Mouse (Mus musculus) limb, embryonic 14.5 days (tissue): ENCODE measurements at regions not wholly inside any gene's neighbourhood (a gene's known extent, or its start where the extent isn't known, plus 50 kb on each side); places are given as distances from the start of the nearest gene placed in this dataset.

Source experiments
- ATAC-seq: fragments of 200-750 bp; cut with Nextera tagmentation; 2 replicates; pipeline ENCODE4 v1.8.0; 2017; ENCODE audit warnings: low read depth, moderate number of reproducible peaks, moderate TSS enrichment; ENCODE audit not compliant: low FRiP score
- DNase-seq: peaks from one replicate; pipeline ENCODE4 v3.0.0-alpha.2; 2015; ENCODE audit warnings: low spot score
- H3K27ac ChIP-seq: fragments of 300-500 bp; sonication (generic); replicated peaks from 2 replicates; pipeline ENCODE4 v1.5.1; 2014; ENCODE audit warnings: low read depth, mild to moderate bottlenecking, low read length, moderate library complexity, mixed read lengths
- H3K27me3 ChIP-seq: fragments of 300-500 bp; sonication (generic); 2 replicates; pipeline ENCODE4 v1.6.1; 2014; ENCODE audit warnings: low read length, mixed read lengths; ENCODE audit not compliant: control insufficient read depth, insufficient read depth
- H3K36me3 ChIP-seq: fragments of 300-500 bp; sonication (generic); 2 replicates; pipeline ENCODE4 v1.6.1; 2014; ENCODE audit warnings: mild to moderate bottlenecking, low read length, moderate library complexity, mixed read lengths; ENCODE audit not compliant: control insufficient read depth, insufficient read depth
- H3K4me1 ChIP-seq: fragments of 300-500 bp; sonication (generic); 2 replicates; pipeline ENCODE4 v1.6.1; 2014; ENCODE audit warnings: antibody characterized with exemption, low read length, mixed read lengths; ENCODE audit not compliant: control insufficient read depth, insufficient read depth
- H3K4me2 ChIP-seq: fragments of 300-500 bp; sonication (generic); replicated peaks from 2 replicates; pipeline ENCODE4 v1.6.1; 2014; ENCODE audit warnings: low read depth, mild to moderate bottlenecking, low read length, moderate library complexity; ENCODE audit not compliant: severe bottlenecking
- H3K4me3 ChIP-seq: fragments of 300-500 bp; sonication (generic); replicated peaks from 2 replicates; pipeline ENCODE4 v1.5.1; 2014; ENCODE audit warnings: low read length
- H3K9ac ChIP-seq: fragments of 300-500 bp; sonication (generic); 2 replicates; pipeline ENCODE4 v1.6.1; 2014; ENCODE audit warnings: mild to moderate bottlenecking, low read depth, low read length, moderate library complexity; ENCODE audit not compliant: severe bottlenecking
- H3K9me3 ChIP-seq: fragments of 300-500 bp; sonication (generic); 2 replicates; pipeline ENCODE4 v1.6.1; 2016; ENCODE audit warnings: low read length; ENCODE audit not compliant: control insufficient read depth
- POLR2A ChIP-seq: fragments of 200-500 bp; IDR thresholded peaks from 2 replicates; pipeline ENCODE4 v1.8.0; 2012; ENCODE audit warnings: inconsistent platforms, mild to moderate bottlenecking, moderate library complexity, borderline replicate concordance; ENCODE audit not compliant: insufficient read depth, insufficient read length; ENCODE audit errors: extremely low read depth
- WGBS: fragments of 180-500 bp; shearing (Covaris S2); extraction: QIAGEN DNeasy Blood & Tissue Kit; methylation state at CpG from one replicate; pipeline ENCODE4 v1.1.7; 2014; 5-methylcytosine and 5-hydroxymethylcytosine counted together

GRCm38 (mm10) chr10:25118674-25119670 is 188.7 kb downstream of the Akap7 start:
- DNase-seq: no peak

GRCm38 (mm10) chr10:25114316-25114715 is 187.0 kb upstream of the Arg1 start:
- H3K36me3 ChIP-seq: no peaks in the 10 kb centered on the region
- DNase-seq: no peak
- no peaks in the 10 kb centered on the region for H3K27me3 ChIP-seq
- H3K4me1 ChIP-seq: no peaks in the 10 kb centered on the region
- no peaks in the 10 kb centered on the region for H3K9me3 ChIP-seq
- 89% methylated on average over 4 of the region's 4 CpGs for WGBS
- no peak overlapping the region for H3K4me2 ChIP-seq
- no peak for TF ChIP-seq POLR2A
- no peak overlapping the region for H3K27ac ChIP-seq
- ATAC-seq: no peak
- H3K9ac ChIP-seq: no peak overlapping the region
- no peak overlapping the region for H3K4me3 ChIP-seq

More at GRCm38 (mm10) chr10:25118674-25119670, 188.7 kb downstream of the Akap7 start:
- 45% methylated on average over 17 of the region's 17 CpGs for WGBS
- no peaks in the 10 kb centered on the region for H3K27me3 ChIP-seq
- H3K4me1 ChIP-seq: no peaks in the 10 kb centered on the region
- H3K9me3 ChIP-seq: no peaks in the 10 kb centered on the region
- H3K36me3 ChIP-seq: no peaks in the 10 kb centered on the region
- no peak overlapping the region for H3K4me2 ChIP-seq
- H3K4me3 ChIP-seq: no peak overlapping the region
- no peak overlapping the region for H3K9ac ChIP-seq
- TF ChIP-seq POLR2A: no peak
- ATAC-seq: no peak
- no peak overlapping the region for H3K27ac ChIP-seq

GRCm38 (mm10) chr10:25112449-25113171 is 185.3 kb upstream of the Arg1 start:
- Histone ChIP-seq H3K27me3 (no peaks in the 10 kb centered on the region), H3K4me3 (no peak overlapping the region), H3K36me3 (no peaks in the 10 kb centered on the region), H3K4me1 (no peaks in the 10 kb centered on the region), H3K4me2 (no peak overlapping the region), H3K9ac (no peak overlapping the region), H3K27ac (no peak overlapping the region), H3K9me3 (no peaks in the 10 kb centered on the region)
- 62% methylated on average over 12 of the region's 12 CpGs for WGBS
- ATAC-seq (no peak), DNase-seq (no peak)
- no peak for TF ChIP-seq POLR2A

GRCm38 (mm10) chr10:25111636-25112422 is 184.5 kb upstream of the Arg1 start:
- H3K9ac ChIP-seq: no peak overlapping the region
- TF ChIP-seq POLR2A: no peak

GRCm38 (mm10) chr10:25111181-25111580 is 183.9 kb upstream of the Arg1 start:
- 45% methylated on average over 7 of the region's 7 CpGs for WGBS
- no peak overlapping the region for H3K27ac ChIP-seq

More at GRCm38 (mm10) chr10:25111636-25112422, 184.5 kb upstream of the Arg1 start:
- ATAC-seq (no peak), DNase-seq (peak; percentile 17)
- Histone ChIP-seq H3K4me2 (no peak overlapping the region), H3K4me1 (no peaks in the 10 kb centered on the region), H3K27me3 (no peaks in the 10 kb centered on the region), H3K36me3 (no peaks in the 10 kb centered on the region), H3K9me3 (no peaks in the 10 kb centered on the region), H3K4me3 (no peak overlapping the region), H3K27ac (no peak overlapping the region)
- WGBS: 11% methylated on average over 11 of the region's 11 CpGs

More at GRCm38 (mm10) chr10:25111181-25111580, 183.9 kb upstream of the Arg1 start:
- Histone ChIP-seq H3K9ac (no peak overlapping the region), H3K36me3 (no peaks in the 10 kb centered on the region), H3K4me2 (no peak overlapping the region), H3K4me3 (no peak overlapping the region), H3K4me1 (no peaks in the 10 kb centered on the region), H3K9me3 (no peaks in the 10 kb centered on the region), H3K27me3 (no peaks in the 10 kb centered on the region)
- DNase-seq: no peak
- ATAC-seq: no peak
- TF ChIP-seq POLR2A: no peak
